Mouse (Mus musculus) MEL (cell line): ENCODE results near the gene Antxr1. TPM values are rescaled to one million over a fixed set of nuclear protein-coding genes. Genes with fewer than 3 reads are reported as not detected.

Source experiments
- DNase-seq: peaks from one replicate; pipeline ENCODE4 v3.0.0; 2011; ENCODE audit warnings: low read depth, low spot score
- H3K27ac ChIP-seq: 2 replicates; pipeline ENCODE4 v1.5.1; 2012; ENCODE audit warnings: low read depth, mild to moderate bottlenecking, control low read depth, low read length, moderate library complexity; ENCODE audit not compliant: control insufficient read depth
- H3K27me3 ChIP-seq, 2 experiments: fragments of 150-350 bp in 1 of 2; sonication (generic) in 1 of 2; 2 replicates each; pipeline ENCODE4 v1.6.1; 2012; ENCODE audit warnings: low read length in 2 of 2, mild to moderate bottlenecking in 2 of 2, improper control_type of control experiment in 1 of 2, moderate library complexity in 1 of 2; ENCODE audit not compliant: insufficient read depth in 2 of 2, control insufficient read depth in 1 of 2
- H3K36me3 ChIP-seq, 2 experiments: 2 replicates each; pipeline ENCODE4 v1.6.1; 2012 to 2014; ENCODE audit warnings: low read length in 2 of 2, improper control_type of control experiment in 1 of 2, inconsistent platforms in 1 of 2, mild to moderate bottlenecking in 1 of 2; ENCODE audit not compliant: insufficient read depth in 2 of 2, control insufficient read depth in 1 of 2
- H3K4me1 ChIP-seq, 2 experiments: fragments of 150-350 bp in 1 of 2; sonication (generic) in 1 of 2; 2 replicates each; pipeline ENCODE4 v1.6.1; 2012; ENCODE audit warnings: low read length in 2 of 2, improper control_type of control experiment in 1 of 2, mild to moderate bottlenecking in 1 of 2; ENCODE audit not compliant: insufficient read depth in 2 of 2, control insufficient read depth in 1 of 2
- H3K4me3 ChIP-seq, 2 experiments: fragments of 150-350 bp in 1 of 2; sonication (generic) in 1 of 2; 2 replicates each; pipeline ENCODE4 v1.5.1; 2012; ENCODE audit warnings: low read depth in 2 of 2, low read length in 2 of 2, mild to moderate bottlenecking in 2 of 2, moderate library complexity in 2 of 2, control low read depth in 1 of 2, improper control_type of control experiment in 1 of 2; ENCODE audit not compliant: control insufficient read depth in 1 of 2, insufficient read depth in 1 of 2
- H3K79me2 ChIP-seq: 2 replicates; pipeline ENCODE4 v1.6.1; 2012; ENCODE audit warnings: mild to moderate bottlenecking, low read length, moderate library complexity; ENCODE audit not compliant: control insufficient read depth, poor library complexity, insufficient read depth
- H3K9ac ChIP-seq: 2 replicates; pipeline ENCODE4 v1.6.1; 2012; ENCODE audit warnings: low read depth, mild to moderate bottlenecking, control low read depth, low read length, moderate library complexity; ENCODE audit not compliant: control insufficient read depth, poor library complexity, severe bottlenecking
- H3K9me3 ChIP-seq: fragments of 150-350 bp; sonication (generic); replicated peaks from 2 replicates; pipeline ENCODE4 v1.6.1; 2012; ENCODE audit warnings: mild to moderate bottlenecking, low read length, improper control_type of control experiment, moderate library complexity; ENCODE audit not compliant: insufficient read depth
- BHLHE40 ChIP-seq: IDR thresholded peaks from 2 replicates; pipeline ENCODE4 v1.6.1; 2012; ENCODE audit warnings: low read depth, mild to moderate bottlenecking, inconsistent platforms, low read length, improper control_type of control experiment, borderline replicate concordance
- CHD1 ChIP-seq: IDR thresholded peaks from 2 replicates; pipeline ENCODE4 v1.6.1; 2012; ENCODE audit warnings: low read depth, mild to moderate bottlenecking, inconsistent platforms, low read length, improper control_type of control experiment
- ELF1 ChIP-seq: IDR thresholded peaks from 2 replicates; pipeline ENCODE4 v1.6.1; 2014; ENCODE audit warnings: low read depth, mild to moderate bottlenecking, inconsistent platforms, low read length, improper control_type of control experiment, moderate library complexity
- EP300 ChIP-seq, 2 experiments: IDR thresholded peaks; 2 replicates each; pipeline ENCODE4 v1.6.1; 2011; ENCODE audit warnings: improper control_type of control experiment in 2 of 2, low read length in 2 of 2, low read depth in 1 of 2, mild to moderate bottlenecking in 1 of 2
- KAT2A ChIP-seq: conservative IDR thresholded peaks from 2 replicates; pipeline ENCODE4 v1.6.1; 2012; ENCODE audit warnings: low read depth, low read length, improper control_type of control experiment, inconsistent platforms
- MAFK ChIP-seq: IDR thresholded peaks from 2 replicates; pipeline ENCODE4 v1.6.1; 2011; ENCODE audit warnings: low read depth, mild to moderate bottlenecking, low read length, improper control_type of control experiment, borderline replicate concordance
- MEF2A ChIP-seq: IDR thresholded peaks from 2 replicates; pipeline ENCODE4 v1.6.1; 2014; ENCODE audit warnings: low read depth, mild to moderate bottlenecking, inconsistent platforms, low read length, improper control_type of control experiment; ENCODE audit not compliant: poor library complexity, insufficient replicate concordance, severe bottlenecking; ENCODE audit errors: extremely low read depth
- MYB ChIP-seq: IDR thresholded peaks from 2 replicates; pipeline ENCODE4 v1.6.1; 2011; ENCODE audit warnings: mild to moderate bottlenecking, low read depth, low read length, improper control_type of control experiment
- NRF1 ChIP-seq: IDR thresholded peaks from 2 replicates; pipeline ENCODE4 v1.6.1; 2014; ENCODE audit warnings: low read depth, mild to moderate bottlenecking, inconsistent platforms, low read length, improper control_type of control experiment, moderate library complexity; ENCODE audit not compliant: poor library complexity, insufficient read depth, severe bottlenecking
- POLR2A ChIP-seq, 2 experiments: IDR thresholded peaks; 2 replicates each; pipeline ENCODE4 v1.6.1; 2011 to 2012; ENCODE audit warnings: low read length in 2 of 2, mild to moderate bottlenecking in 2 of 2, control low read depth in 1 of 2, improper control_type of control experiment in 1 of 2, low read depth in 1 of 2, moderate library complexity in 1 of 2; ENCODE audit not compliant: control insufficient read depth in 1 of 2, insufficient read depth in 1 of 2, poor library complexity in 1 of 2
- USF2 ChIP-seq, 2 experiments: IDR thresholded peaks; 2 replicates each; pipeline ENCODE4 v1.6.1; 2011 to 2012; ENCODE audit warnings: improper control_type of control experiment in 2 of 2, low read length in 2 of 2, borderline replicate concordance in 1 of 2, inconsistent platforms in 1 of 2, low read depth in 1 of 2, mild to moderate bottlenecking in 1 of 2; ENCODE audit not compliant: insufficient read depth in 1 of 2
- ZKSCAN1 ChIP-seq: IDR thresholded peaks from 2 replicates; pipeline ENCODE4 v1.6.1; 2012; ENCODE audit warnings: low read depth, mild to moderate bottlenecking, inconsistent platforms, low read length, improper control_type of control experiment, moderate library complexity
- ZMIZ1 ChIP-seq: IDR thresholded peaks from 2 replicates; pipeline ENCODE4 v1.6.1; 2012; ENCODE audit warnings: low read depth, mild to moderate bottlenecking, inconsistent platforms, low read length, improper control_type of control experiment, moderate library complexity
- polyA plus RNA-seq, 2 experiments: library from polyadenylated mRNA; stranded (reverse) in 1 of 2; unstranded in 1 of 2; fragments of >175 nt in 1 of 2; fragments of >200 nt in 1 of 2; gene quantifications; 2 replicates each; pipeline versions ENCODE4 v1.2.1 to v1.2.4; 2012; ENCODE audit warnings: low replicate concordance in 2 of 2, low read depth in 1 of 2; ENCODE audit not compliant: insufficient read length in 2 of 2, insufficient read depth in 1 of 2, missing spikeins in 1 of 2
- total RNA-seq: library from RNA; depleted of rRNA; stranded (reverse); fragments of 300-350 nt; gene quantifications from 2 replicates; pipeline ENCODE4 v1.2.3, GENCODE M21; 2012

Gene Antxr1
- total and polyA plus RNA-seq, 3 experiments: 0.10 TPM; not detected in 2

GRCm38 (mm10) chr6:87373057-87373456, 37.4 kb upstream of the Antxr1 start, which contains the start of gene Gkn2:
Gene Gkn2 (plus strand): TSS chr6:87373357.
- DNase-seq: no peak
- H3K36me3 ChIP-seq: no peaks in the 10 kb centered on the region
- H3K79me2 ChIP-seq: no peaks in the 10 kb centered on the region
- no peaks in the 10 kb centered on the region for H3K9me3 ChIP-seq
- H3K4me1 ChIP-seq: no peaks in the 10 kb centered on the region
- no peak within 1 kb of the TSS for H3K27ac ChIP-seq
- peaks cover 29 to 41% of the 10 kb centered on the region in 2 experiments for H3K27me3 ChIP-seq
- no peak within 1 kb of the TSS for H3K4me3 ChIP-seq
- TF ChIP-seq MYB: no peak
- TF ChIP-seq USF2 (IDR thresholded peaks at IDR 0.05; ENCODE audit: borderline replicate concordance in 1 of 2, insufficient read depth in 1 of 2, low read depth in 1 of 2, low read length in 2 of 2): no peak
- TF ChIP-seq MAFK: no peak
- no peak for TF ChIP-seq ZMIZ1
- TF ChIP-seq POLR2A (IDR thresholded peaks at IDR 0.05; ENCODE audit: control insufficient read depth in 1 of 2, insufficient read depth in 1 of 2, low read depth in 1 of 2, low read length in 2 of 2, poor library complexity in 1 of 2): no peak
- no peak for TF ChIP-seq MEF2A
- TF ChIP-seq BHLHE40: no peak
- no peak for TF ChIP-seq CHD1
- no peak within 1 kb of the TSS for H3K9ac ChIP-seq

DNA sequence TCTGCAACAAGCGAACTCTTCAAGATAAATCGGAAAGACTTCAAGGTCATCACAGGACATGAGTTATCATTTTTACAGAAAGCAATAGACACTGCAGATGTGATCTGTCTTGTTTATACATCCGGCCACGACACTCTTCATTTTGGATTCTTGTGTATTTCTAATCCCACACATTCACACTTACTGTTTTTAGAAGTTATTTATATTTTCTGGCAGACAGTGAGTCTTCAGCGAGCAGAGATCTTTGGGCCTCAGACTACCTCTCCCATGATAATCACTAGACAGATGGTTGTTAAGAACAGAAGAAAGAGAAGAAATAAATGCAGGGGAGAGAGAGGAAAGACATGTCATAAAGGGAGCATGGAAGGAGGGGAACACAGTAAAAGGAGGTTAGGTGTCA, 33.6 kb upstream of the Antxr1 start:
- H3K9me3 ChIP-seq: no peaks in the 10 kb centered on the region
- H3K4me1 ChIP-seq: no peaks in the 10 kb centered on the region
- H3K9ac ChIP-seq: no peak overlapping the region
- H3K27me3 ChIP-seq: peaks cover 36 to 49% of the 10 kb centered on the region in 2 experiments
- H3K36me3 ChIP-seq: no peaks in the 10 kb centered on the region
- no peak overlapping the region for H3K4me3 ChIP-seq
- no peak overlapping the region for H3K27ac ChIP-seq
- TF ChIP-seq ZKSCAN1 (no peak), ELF1 (no peak), EP300 (IDR thresholded peaks at IDR 0.05; ENCODE audit: low read depth in 1 of 2, low read length in 2 of 2) (no peak)
- H3K79me2 ChIP-seq: no peaks in the 10 kb centered on the region
- DNase-seq: no peak

- no peak for DNase-seq
- TF ChIP-seq POLR2A (IDR thresholded peaks at IDR 0.05; ENCODE audit: control insufficient read depth in 1 of 2, insufficient read depth in 1 of 2, low read depth in 1 of 2, low read length in 2 of 2, poor library complexity in 1 of 2): no peak
- TF ChIP-seq NRF1: no peak
- no peak for TF ChIP-seq KAT2A
These were observed 18.8 kb upstream of the Antxr1 start for GRCm38 (mm10) chr6:87354441-87354840.

More at GRCm38 (mm10) chr6:87354441-87354840, 18.8 kb upstream of the Antxr1 start:
- Histone ChIP-seq H3K79me2 (no peaks in the 10 kb centered on the region), H3K27me3 (peaks cover 0 to 8% of the 10 kb centered on the region in 2 experiments; a peak in 3 of 4 replicates), H3K36me3 (no peaks in the 10 kb centered on the region), H3K4me3 (no peak overlapping the region), H3K27ac (no peak overlapping the region), H3K9ac (no peak overlapping the region), H3K4me1 (no peaks in the 10 kb centered on the region), H3K9me3 (no peaks in the 10 kb centered on the region)
